Mouse (Mus musculus): ENCODE results near the gene Arfgap2.

- TF ChIP-seq CTCF (IDR thresholded peaks at IDR 0.05) (no peak), POLR2A (IDR thresholded peaks at IDR 0.05; ENCODE audit: insufficient read depth, low read depth, low read length) (0 out of 2 replicates have a peak, but pooled peaks have one; percentile 23)
These were observed 9.1 kb upstream of the Arfgap2 start, which contains the start of gene Pacsin3 for GRCm38 (mm10) chr2:91255661-91256150.
